Mouse (Mus musculus) limb, embryonic 11.5 days (tissue): ENCODE results near the gene Ptprj. TPM values are rescaled to one million over a fixed set of nuclear protein-coding genes. Genes with fewer than 3 reads are reported as not detected.
"Not testable (repeated sequence)": the region's sequence is repeated elsewhere in the genome, so short reads cannot be mapped to it uniquely, and the experiment has no call there.

Experiments
- ATAC-seq: fragments of 200-750 bp; cut with Nextera tagmentation; 2 replicates; pipeline ENCODE4 v1.8.0; 2017; ENCODE audit warnings: low read depth; ENCODE audit not compliant: insufficient number of reproducible peaks, low FRiP score, low TSS enrichment
- DNase-seq: peaks from one replicate; pipeline ENCODE4 v3.0.0-alpha.2; 2015; ENCODE audit warnings: low spot score
- H3K27ac ChIP-seq: fragments of 300-500 bp; sonication (generic); replicated peaks from 2 replicates; pipeline ENCODE4 v1.5.1; 2014; ENCODE audit warnings: low read depth, mild to moderate bottlenecking, low read length
- H3K27me3 ChIP-seq: fragments of 300-500 bp; sonication (generic); 2 replicates; pipeline ENCODE4 v1.6.1; 2014; ENCODE audit warnings: mild to moderate bottlenecking, low read length, mixed read lengths; ENCODE audit not compliant: control insufficient read depth, insufficient read depth
- H3K36me3 ChIP-seq: fragments of 300-500 bp; sonication (generic); 2 replicates; pipeline ENCODE4 v1.6.1; 2014; ENCODE audit warnings: mild to moderate bottlenecking, low read length, moderate library complexity, mixed read lengths; ENCODE audit not compliant: control insufficient read depth, insufficient read depth
- H3K4me1 ChIP-seq: fragments of 300-500 bp; sonication (generic); 2 replicates; pipeline ENCODE4 v1.6.1; 2014; ENCODE audit warnings: low read length, mixed read lengths; ENCODE audit not compliant: control insufficient read depth, insufficient read depth
- H3K4me2 ChIP-seq: fragments of 300-500 bp; sonication (generic); 2 replicates; pipeline ENCODE4 v1.6.1; 2014; ENCODE audit warnings: low read depth, mild to moderate bottlenecking, moderate library complexity; ENCODE audit not compliant: severe bottlenecking
- H3K4me3 ChIP-seq: fragments of 300-500 bp; sonication (generic); 2 replicates; pipeline ENCODE4 v1.5.1; 2014; ENCODE audit warnings: low read depth, low read length
- H3K9ac ChIP-seq: fragments of 300-500 bp; sonication (generic); 2 replicates; pipeline ENCODE4 v1.6.1; 2014; ENCODE audit warnings: mild to moderate bottlenecking, low read length
- H3K9me3 ChIP-seq: fragments of 300-500 bp; sonication (generic); 2 replicates; pipeline ENCODE4 v1.6.1; 2016; ENCODE audit warnings: low read length; ENCODE audit not compliant: control insufficient read depth
- WGBS: fragments of 180-500 bp; shearing (Covaris S2); extraction: QIAGEN DNeasy Blood & Tissue Kit; methylation state at CpG from one replicate; pipeline ENCODE4 v1.1.7; 2014; 5-methylcytosine and 5-hydroxymethylcytosine counted together
- polyA plus RNA-seq: library from polyadenylated mRNA; unstranded; fragments of >200 nt; fragmentation: Nextera tagmentation; extraction: Ambion mirVana; gene quantifications from 2 replicates; pipeline ENCODE4 v1.2.1, GENCODE M21; 2014

Ptprj gene
- polyA plus RNA-seq, 1 experiment from 2014 or later, result 1.4 TPM

GRCm38 (mm10) chr2:90575116-90575515, 5.3 kb downstream of the Ptprj start:
- WGBS, result 80% methylated on average over 3 of the region's 3 CpGs
- no peak for ATAC-seq

DNA sequence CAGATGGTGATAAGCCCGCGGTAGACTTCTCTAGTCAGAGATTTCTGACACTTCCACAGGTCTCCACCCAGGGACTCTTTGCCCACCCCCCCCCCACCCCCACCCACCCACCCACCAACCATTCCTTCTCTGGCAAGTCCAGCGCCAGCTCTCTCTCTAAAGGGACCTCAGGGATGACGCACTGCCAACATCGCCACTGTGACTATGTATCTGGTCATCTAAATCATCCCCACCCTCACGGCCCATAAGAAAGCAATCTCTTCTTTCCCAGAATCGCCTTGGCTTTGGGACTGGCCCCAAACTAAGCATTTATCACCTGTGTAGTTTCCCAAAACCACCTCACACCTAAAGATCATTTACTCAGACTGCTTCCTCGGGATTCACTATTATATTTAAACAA, 5.9 kb downstream of the Ptprj start:
- Histone ChIP-seq H3K9ac (no peak overlapping the region), H3K9me3 (no peaks in the 10 kb centered on the region), H3K4me3 (no peak overlapping the region), H3K27me3 (no peaks in the 10 kb centered on the region), H3K36me3 (no peaks in the 10 kb centered on the region), H3K27ac (no peak overlapping the region), H3K4me1 (no peaks in the 10 kb centered on the region), H3K4me2 (no peak overlapping the region)
- DNase-seq (no peak), ATAC-seq (no peak)
- WGBS, result 68% methylated on average over 8 of the region's 8 CpGs

More at GRCm38 (mm10) chr2:90575116-90575515, 5.3 kb downstream of the Ptprj start:
- Histone ChIP-seq H3K9me3 (no peaks in the 10 kb centered on the region), H3K4me2 (no peak overlapping the region), H3K4me3 (no peak overlapping the region), H3K4me1 (no peaks in the 10 kb centered on the region), H3K9ac (no peak overlapping the region), H3K36me3 (no peaks in the 10 kb centered on the region), H3K27me3 (no peaks in the 10 kb centered on the region), H3K27ac (no peak overlapping the region)
- DNase-seq, result no peak

DNA sequence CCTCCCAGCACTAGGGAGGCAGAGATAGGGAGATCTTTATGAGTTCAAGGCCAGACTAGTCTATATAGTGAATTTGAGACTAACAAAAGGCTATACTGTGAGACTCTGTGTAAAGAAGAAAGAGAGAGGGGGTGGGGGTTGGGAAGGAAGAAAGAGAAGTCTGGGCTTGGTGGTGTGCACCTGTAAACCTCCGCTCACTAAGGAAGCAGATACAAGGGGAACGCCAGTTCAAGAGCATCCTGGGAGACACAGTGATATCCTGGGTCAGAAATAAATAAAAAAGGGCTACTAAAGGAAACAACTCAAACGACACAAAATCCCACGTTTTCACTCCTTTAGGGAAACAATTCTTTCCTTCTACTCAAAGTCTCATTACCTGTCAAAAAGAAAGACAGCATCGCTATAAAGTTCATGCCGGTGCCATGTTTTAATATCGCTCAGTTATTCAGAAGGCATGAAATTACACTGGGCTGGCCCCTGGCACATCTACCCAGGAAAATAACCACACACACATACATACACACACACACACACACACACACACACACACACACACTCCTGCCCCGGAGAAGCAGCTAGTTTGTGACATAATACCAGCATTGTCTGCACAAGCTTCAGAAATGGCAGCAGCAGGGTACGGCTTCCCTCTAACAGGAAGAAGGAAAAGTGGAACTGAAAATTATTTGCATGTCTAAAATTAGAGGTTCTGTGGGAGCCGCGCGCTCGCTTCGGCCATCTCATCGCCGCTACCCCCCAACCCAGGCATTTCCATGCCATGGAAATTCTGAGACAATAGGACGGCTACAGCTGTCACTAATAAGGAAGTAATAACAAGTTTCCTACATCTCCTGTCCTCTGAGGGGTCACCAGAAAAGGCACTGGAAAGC, 6.6 kb downstream of the Ptprj start:
- Histone ChIP-seq H3K36me3 (no peaks in the 10 kb centered on the region), H3K4me3 (no peak overlapping the region), H3K27me3 (no peaks in the 10 kb centered on the region), H3K4me1 (no peaks in the 10 kb centered on the region), H3K9me3 (no peaks in the 10 kb centered on the region), H3K4me2 (no peak overlapping the region), H3K27ac (no peak overlapping the region), H3K9ac (no peak overlapping the region)
- WGBS, result 82% methylated on average over 17 of the region's 17 CpGs
- ATAC-seq (no peak), DNase-seq (no peak)

DNA sequence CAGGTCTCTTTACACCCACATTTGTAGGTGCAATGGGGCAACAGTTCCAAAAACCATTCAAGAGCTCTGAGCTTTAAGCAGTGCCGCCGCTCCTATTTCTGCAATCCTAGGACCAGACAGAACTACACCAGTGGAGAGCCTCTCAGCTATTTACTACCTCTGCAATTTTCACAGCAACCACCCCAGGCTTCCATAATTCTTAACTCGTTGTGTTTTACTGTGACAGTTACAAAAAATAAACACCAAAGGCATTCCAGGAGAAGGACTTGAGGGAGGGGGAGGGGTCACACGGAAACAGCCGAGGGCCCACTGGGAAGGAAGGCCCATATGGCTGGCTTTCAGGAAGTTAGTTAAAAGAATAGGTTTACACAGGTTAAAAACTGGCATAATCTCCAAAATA, 8.3 kb downstream of the Ptprj start:
- Histone ChIP-seq H3K27me3 (no peaks in the 10 kb centered on the region), H3K36me3 (no peaks in the 10 kb centered on the region), H3K9ac (no peak overlapping the region), H3K4me2 (no peak overlapping the region), H3K4me3 (no peak overlapping the region), H3K27ac (no peak overlapping the region), H3K4me1 (no peaks in the 10 kb centered on the region), H3K9me3 (no peaks in the 10 kb centered on the region)
- WGBS, result 36% methylated on average over 5 of the region's 5 CpGs
- DNase-seq (no peak), ATAC-seq (no peak)

- DNase-seq, H3K36me3 ChIP-seq, ATAC-seq, H3K9ac ChIP-seq, H3K27ac ChIP-seq, H3K4me3 ChIP-seq, H3K4me2 ChIP-seq, H3K4me1 ChIP-seq, H3K9me3 ChIP-seq, H3K27me3 ChIP-seq: not testable (repeated sequence)
- WGBS, result 94% methylated on average over 6 of the region's 6 CpGs
Measured at GRCm38 (mm10) chr2:90571399-90571798, 9.0 kb downstream of the Ptprj start.

- H3K36me3 ChIP-seq, result no peaks in the 10 kb centered on the region
- H3K4me1 ChIP-seq, result no peaks in the 10 kb centered on the region
- H3K9me3 ChIP-seq, result no peaks in the 10 kb centered on the region
- 93% methylated on average over 2 of the region's 2 CpGs for WGBS
- H3K27ac ChIP-seq, result no peak overlapping the region
- H3K9ac ChIP-seq, result no peak overlapping the region
- ATAC-seq, result no peak
- H3K27me3 ChIP-seq, result no peaks in the 10 kb centered on the region
- H3K4me2 ChIP-seq, result no peak overlapping the region
- no peak for DNase-seq
- no peak overlapping the region for H3K4me3 ChIP-seq
Measured at GRCm38 (mm10) chr2:90570871-90571270, 9.6 kb downstream of the Ptprj start.

GRCm38 (mm10) chr2:90570216-90570615, 10.2 kb downstream of the Ptprj start:
- no peaks in the 10 kb centered on the region for H3K36me3 ChIP-seq
- no peak for ATAC-seq
- H3K27me3 ChIP-seq, result no peaks in the 10 kb centered on the region
- 89% methylated on average over 10 of the region's 10 CpGs for WGBS
- DNase-seq, result no peak
- no peak overlapping the region for H3K4me2 ChIP-seq
- no peak overlapping the region for H3K27ac ChIP-seq
- H3K9ac ChIP-seq, result no peak overlapping the region
- no peaks in the 10 kb centered on the region for H3K9me3 ChIP-seq
- no peak overlapping the region for H3K4me3 ChIP-seq
- H3K4me1 ChIP-seq, result no peaks in the 10 kb centered on the region

- WGBS, result 84% methylated on average over 7 of the region's 7 CpGs
- Histone ChIP-seq H3K9ac (no peak overlapping the region), H3K27ac (no peak overlapping the region), H3K36me3 (no peaks in the 10 kb centered on the region), H3K9me3 (no peaks in the 10 kb centered on the region), H3K27me3 (no peaks in the 10 kb centered on the region), H3K4me1 (no peaks in the 10 kb centered on the region), H3K4me3 (no peak overlapping the region), H3K4me2 (no peak overlapping the region)
- DNase-seq, result no peak
- no peak for ATAC-seq
Measured at GRCm38 (mm10) chr2:90568961-90569481, 11.4 kb downstream of the Ptprj start.
